Mouse (Mus musculus): ENCODE data around the gene Usp12. TPM values are rescaled to one million over a fixed set of nuclear protein-coding genes. Genes with fewer than 3 reads are reported as not detected.
"Not testable (repeated sequence)": the region's sequence is repeated elsewhere in the genome, so short reads cannot be mapped to it uniquely, and the experiment has no call there.

Gene Usp12
- polyA plus RNA-seq, 1 experiment from 2014 or later = 13.8 TPM

- ATAC-seq = no peak
Observed at GRCm38 (mm10) chr5:146770002-146770848, 24.6 kb downstream of the Usp12 start.

GRCm38 (mm10) chr5:146765791-146766190 is 29.0 kb downstream of the Usp12 start:
- Histone ChIP-seq H3K4me2 (replicated peaks) (no peak overlapping the region), H3K36me3 (peaks cover 42% of the 10 kb centered on the region), H3K27ac (no peak overlapping the region), H3K4me1 (replicated peaks) (no peaks in the 10 kb centered on the region; the same call in 1 of the 2 replicates), H3K9ac (replicated peaks) (no peak overlapping the region), H3K4me3 (replicated peaks) (no peak overlapping the region), H3K27me3 (no peaks in the 10 kb centered on the region), H3K9me3 (no peaks in the 10 kb centered on the region)
- ATAC-seq = no peak
- 96% methylated on average over 5 of the region's 5 CpGs for WGBS

More at GRCm38 (mm10) chr5:146770002-146770848, 24.6 kb downstream of the Usp12 start:
- Histone ChIP-seq H3K27ac (no peak overlapping the region), H3K9ac (replicated peaks) (no peak overlapping the region), H3K27me3 (no peaks in the 10 kb centered on the region), H3K4me3 (replicated peaks) (no peak overlapping the region), H3K4me1 (replicated peaks) (peaks cover 8% of the 10 kb centered on the region), H3K36me3 (peaks cover 21% of the 10 kb centered on the region), H3K4me2 (replicated peaks) (no peak overlapping the region), H3K9me3 (no peaks in the 10 kb centered on the region)
- 64% methylated on average over 15 of the region's 15 CpGs for WGBS

GRCm38 (mm10) chr5:146759159-146759558 is 35.6 kb downstream of the Usp12 start:
- Histone ChIP-seq H3K4me2 (replicated peaks) (no peak overlapping the region), H3K4me3 (replicated peaks) (no peak overlapping the region), H3K9me3 (no peaks in the 10 kb centered on the region), H3K4me1 (replicated peaks) (no peaks in the 10 kb centered on the region), H3K9ac (replicated peaks) (no peak overlapping the region), H3K27me3 (no peaks in the 10 kb centered on the region), H3K27ac (no peak overlapping the region), H3K36me3 (peaks cover 44% of the 10 kb centered on the region)
- ATAC-seq = no peak
- 84% methylated on average over 6 of the region's 6 CpGs for WGBS

GRCm38 (mm10) chr5:146757921-146758320 is 36.9 kb downstream of the Usp12 start:
- ATAC-seq = no peak
- H3K9me3 ChIP-seq = no peaks in the 10 kb centered on the region
- H3K36me3 ChIP-seq = peaks cover 47% of the 10 kb centered on the region
- no peak overlapping the region for H3K4me3 ChIP-seq (replicated peaks)
- H3K27me3 ChIP-seq = no peaks in the 10 kb centered on the region
- H3K9ac ChIP-seq (replicated peaks) = no peak overlapping the region
- no peak overlapping the region for H3K4me2 ChIP-seq (replicated peaks)
- 85% methylated on average over 6 of the region's 6 CpGs for WGBS
- no peak overlapping the region for H3K27ac ChIP-seq
- H3K4me1 ChIP-seq (replicated peaks) = no peaks in the 10 kb centered on the region

- ATAC-seq = no peak
- H3K36me3 ChIP-seq = peaks cover 45% of the 10 kb centered on the region
- no peaks in the 10 kb centered on the region for H3K27me3 ChIP-seq
- no peaks in the 10 kb centered on the region for H3K4me1 ChIP-seq (replicated peaks)
- WGBS = 89% methylated on average over 5 of the region's 5 CpGs
- no peak overlapping the region for H3K4me3 ChIP-seq (replicated peaks)
- no peak overlapping the region for H3K4me2 ChIP-seq (replicated peaks)
- no peaks in the 10 kb centered on the region for H3K9me3 ChIP-seq
- no peak overlapping the region for H3K27ac ChIP-seq
- H3K9ac ChIP-seq (replicated peaks) = no peak overlapping the region
Observed at GRCm38 (mm10) chr5:146757316-146757715, 37.5 kb downstream of the Usp12 start.

- Histone ChIP-seq H3K9ac (replicated peaks) (no peak overlapping the region), H3K27ac (no peak overlapping the region), H3K4me3 (replicated peaks) (no peak overlapping the region), H3K4me2 (replicated peaks) (no peak overlapping the region), H3K36me3 (peaks cover 63% of the 10 kb centered on the region), H3K4me1 (replicated peaks) (no peaks in the 10 kb centered on the region), H3K27me3 (no peaks in the 10 kb centered on the region), H3K9me3 (no peaks in the 10 kb centered on the region)
- WGBS = 97% methylated on average over 8 of the region's 8 CpGs
- ATAC-seq = no peak
Observed at GRCm38 (mm10) chr5:146753181-146753580, 41.6 kb downstream of the Usp12 start.

GRCm38 (mm10) chr5:146750958-146751357 is 43.8 kb downstream of the Usp12 start:
- H3K27ac ChIP-seq = no peak overlapping the region
- no peak overlapping the region for H3K9ac ChIP-seq (replicated peaks)
- no peak for ATAC-seq
- H3K4me2 ChIP-seq (replicated peaks) = no peak overlapping the region
- peaks cover 58% of the 10 kb centered on the region for H3K36me3 ChIP-seq
- H3K27me3 ChIP-seq = no peaks in the 10 kb centered on the region
- H3K4me3 ChIP-seq (replicated peaks) = no peak overlapping the region
- H3K4me1 ChIP-seq (replicated peaks) = no peaks in the 10 kb centered on the region
- no peaks in the 10 kb centered on the region for H3K9me3 ChIP-seq
- 94% methylated on average over 7 of the region's 7 CpGs for WGBS

- H3K27ac ChIP-seq = no peak overlapping the region
- no peaks in the 10 kb centered on the region for H3K4me1 ChIP-seq (replicated peaks)
- peaks cover 58% of the 10 kb centered on the region for H3K36me3 ChIP-seq
- H3K9ac ChIP-seq (replicated peaks) = no peak overlapping the region
- ATAC-seq = no peak
- H3K4me2 ChIP-seq (replicated peaks) = no peak overlapping the region
- 85% methylated on average over 7 of the region's 7 CpGs for WGBS
- no peaks in the 10 kb centered on the region for H3K9me3 ChIP-seq
- no peak overlapping the region for H3K4me3 ChIP-seq (replicated peaks)
- no peaks in the 10 kb centered on the region for H3K27me3 ChIP-seq
Observed at GRCm38 (mm10) chr5:146750273-146750672, 44.5 kb downstream of the Usp12 start.

- WGBS = 88% methylated on average over 5 of the region's 5 CpGs
- ATAC-seq = no peak
- Histone ChIP-seq H3K4me3 (replicated peaks) (no peak overlapping the region), H3K36me3 (peaks cover 58% of the 10 kb centered on the region), H3K9ac (replicated peaks) (no peak overlapping the region), H3K4me1 (replicated peaks) (no peaks in the 10 kb centered on the region), H3K27ac (no peak overlapping the region), H3K9me3 (no peaks in the 10 kb centered on the region), H3K4me2 (replicated peaks) (no peak overlapping the region), H3K27me3 (no peaks in the 10 kb centered on the region)
Observed at GRCm38 (mm10) chr5:146749857-146750256, 44.9 kb downstream of the Usp12 start.

- Histone ChIP-seq H3K4me1 (replicated peaks) (no peaks in the 10 kb centered on the region), H3K27me3 (no peaks in the 10 kb centered on the region), H3K9ac (replicated peaks) (no peak overlapping the region), H3K4me3 (replicated peaks) (no peak overlapping the region), H3K27ac (no peak overlapping the region), H3K4me2 (replicated peaks) (no peak overlapping the region), H3K36me3 (peaks cover 64% of the 10 kb centered on the region), H3K9me3 (no peaks in the 10 kb centered on the region)
- ATAC-seq = no peak
- 84% methylated on average over 9 of the region's 9 CpGs for WGBS
Observed at GRCm38 (mm10) chr5:146736970-146737495, 57.8 kb downstream of the Usp12 start.

GRCm38 (mm10) chr5:146736348-146736747 is 58.5 kb downstream of the Usp12 start:
- H3K9ac ChIP-seq (replicated peaks) = no peak overlapping the region
- no peak overlapping the region for H3K4me2 ChIP-seq (replicated peaks)
- no peak overlapping the region; the same call in 1 of the 2 replicates for H3K27ac ChIP-seq
- no peak for ATAC-seq
- H3K9me3 ChIP-seq = no peaks in the 10 kb centered on the region
- peaks cover 63% of the 10 kb centered on the region for H3K36me3 ChIP-seq
- no peak overlapping the region for H3K4me3 ChIP-seq (replicated peaks)
- H3K27me3 ChIP-seq = no peaks in the 10 kb centered on the region
- no peaks in the 10 kb centered on the region for H3K4me1 ChIP-seq (replicated peaks)
- WGBS = 83% methylated on average over 18 of the region's 18 CpGs

- H3K4me1 ChIP-seq (replicated peaks); H3K27ac ChIP-seq; H3K9ac ChIP-seq (replicated peaks); H3K4me2 ChIP-seq (replicated peaks); ATAC-seq; H3K9me3 ChIP-seq; H3K4me3 ChIP-seq (replicated peaks); H3K27me3 ChIP-seq: not testable (repeated sequence)
- WGBS = 100% methylated on average over 1 of the region's 9 CpGs
- H3K36me3 ChIP-seq = peaks cover 54% of the 10 kb centered on the region
Observed at GRCm38 (mm10) chr5:146735054-146735453, 59.8 kb downstream of the Usp12 start.
